Mouse (Mus musculus): ENCODE results near the gene Tatdn2.
"Not testable (repeated sequence)": the region's sequence is repeated elsewhere in the genome, so short reads cannot be mapped to it uniquely, and the experiment has no call there.

The Tatdn2 gene

GRCm38 (mm10) chr6:113672989-113673388, 23.9 kb upstream of the Tatdn2 start:
- DNase-seq, result no peak

GRCm38 (mm10) chr6:113675234-113675633, 21.6 kb upstream of the Tatdn2 start:
- no peak for DNase-seq

GRCm38 (mm10) chr6:113675991-113676390, 20.9 kb upstream of the Tatdn2 start:
- no peak for DNase-seq

- peak; percentile 55 for DNase-seq
Measured at GRCm38 (mm10) chr6:113677070-113677734, 19.6 kb upstream of the Tatdn2 start.

- DNase-seq, result no peak
Measured at GRCm38 (mm10) chr6:113678246-113679012, 18.4 kb upstream of the Tatdn2 start.

- no peak for DNase-seq
Measured at GRCm38 (mm10) chr6:113679993-113680566, 16.8 kb upstream of the Tatdn2 start.

GRCm38 (mm10) chr6:113681271-113681670, 15.6 kb upstream of the Tatdn2 start:
- DNase-seq, result peak; percentile 91

- DNase-seq, result no peak
Measured at GRCm38 (mm10) chr6:113683081-113683825, 13.6 kb upstream of the Tatdn2 start.

- DNase-seq, result no peak
Measured at GRCm38 (mm10) chr6:113686551-113687125, 10.2 kb upstream of the Tatdn2 start.

GRCm38 (mm10) chr6:113690008-113690399, 6.8 kb upstream of the Tatdn2 start:
- DNase-seq, result peak; percentile 81

GRCm38 (mm10) chr6:113690400-113691083, 6.3 kb upstream of the Tatdn2 start:
- DNase-seq, result peak; percentile 83

- no peak for DNase-seq
Measured at GRCm38 (mm10) chr6:113691084-113691462, 5.8 kb upstream of the Tatdn2 start.

- no peak for DNase-seq
Measured at GRCm38 (mm10) chr6:113692661-113693133, 4.2 kb upstream of the Tatdn2 start.

GRCm38 (mm10) chr6:113693377-113693776, 3.5 kb upstream of the Tatdn2 start:
- DNase-seq, result no peak

- no peak for DNase-seq
Measured at GRCm38 (mm10) chr6:113695203-113695602, 1.6 kb upstream of the Tatdn2 start.

GRCm38 (mm10) chr6:113695766-113696355, 989 bp upstream of the Tatdn2 start:
- no peak for DNase-seq

- DNase-seq, result no peak
Measured at GRCm38 (mm10) chr6:113697222-113698205, 664 bp downstream of the Tatdn2 start.

- no peak for DNase-seq
Measured at GRCm38 (mm10) chr6:113712718-113713117, 15.9 kb downstream of the Tatdn2 start.

- not testable (repeated sequence) for DNase-seq
Measured at GRCm38 (mm10) chr6:113713389-113713788, 16.5 kb downstream of the Tatdn2 start.

- DNase-seq, result no peak
Measured at GRCm38 (mm10) chr6:113714276-113714675, 17.4 kb downstream of the Tatdn2 start.
